ENCODE assay signal across 8 mouse cellular contexts in genomic region chr3:97628391-97629001, GRCm38 (mm10). TPM values are rescaled to one million over a fixed set of nuclear protein-coding genes. Genes with fewer than 3 reads are reported as not detected.
DNase-seq lines count a peak whose midpoint lies in the region; ATAC-seq and TF ChIP-seq lines count a peak whose summit lies in the region.

Gene Fmo5 (plus strand): TSS chr3:97628804.

- peak; percentile 99 for ATAC-seq in erythroid progenitor cell, adult 5-6 weeks (replicated peaks; ENCODE audit: low FRiP score, poor library complexity, severe bottlenecking)
- ATAC-seq in megakaryocyte progenitor cell, adult 5-6 weeks (replicated peaks; ENCODE audit: poor library complexity): peak; percentile 91

- TF ChIP-seq POLR2A in cerebellum, adult 2 months (IDR thresholded peaks at IDR 0.05; ENCODE audit: borderline replicate concordance, insufficient read depth, low read length): no peak

- no peak for DNase-seq in cerebellum, adult 2 months
- DNase-seq in cerebellum, adult 9-11 months: no peak
- DNase-seq in heart, postnatal 10 days: peak; percentile 78 to 79
- DNase-seq in kidney, postnatal 36 days: peak; percentile 79 to 87
- peak; percentile 63 to 69 for DNase-seq in spleen, adult 18-20 months
- no peak for DNase-seq in cerebellum, postnatal 4 days (ENCODE audit: low spot score in 2 of 2)

- no peaks in the 10 kb centered on the region for H3K27me3 ChIP-seq in cerebellum, adult 2 months (ENCODE audit: control insufficient read depth, insufficient read depth, low read length)

- no peak within 1 kb of the TSS for H3K27ac ChIP-seq in cerebellum, adult 2 months (ENCODE audit: insufficient read depth, low read length)

- TF ChIP-seq CTCF in cerebellum, adult 2 months (IDR thresholded peaks at IDR 0.05; ENCODE audit: borderline replicate concordance, insufficient read depth, low read depth, low read length): no peak

- intact Hi-C loops in heart, postnatal 10 days (cut with DNase I): no loop called here

- no peaks in the 10 kb centered on the region for H3K4me1 ChIP-seq in cerebellum, adult 2 months (ENCODE audit: control insufficient read depth, insufficient read depth, low read length)

- peak within 1 kb of the TSS; percentile 27 for H3K4me3 ChIP-seq in cerebellum, adult 2 months (replicated peaks; ENCODE audit: insufficient read depth, low read depth, low read length)

- 10% methylated on average over 18 of the region's 18 CpGs for WGBS in cerebellum, adult 2 months

RNA-seq across cellular contexts. Expression of gene Fmo5, which starts in this region (rescaled TPM):
- 2.3 and 2.8 TPM in 2 replicates for polyA plus RNA-seq in cerebellum, adult 2 months (2012; rRNA removed)
- 2.1 and 3.2 TPM in 2 replicates for total RNA-seq in erythroid progenitor cell, adult 5-6 weeks (2015; ENCODE audit: low replicate concordance)
- total RNA-seq in erythroid progenitor cell, adult 5-6 weeks (2017; ENCODE audit: low replicate concordance): 0.83 and 0.90 TPM in 2 replicates
- 1 to 10 TPM; 7.5 to 7.6 TPM for total RNA-seq in heart, postnatal 10 days (2021)
- 5.0 and 7.8 TPM in 2 replicates for total RNA-seq in megakaryocyte progenitor cell, adult 5-6 weeks (2015)
- 3.3 and 4.2 TPM in 2 replicates for total RNA-seq in megakaryocyte progenitor cell, adult 5-6 weeks (2017)

Comparison
In these comparisons a context has a peak if more than half of its experiments do, and no peak if none do; other contexts are left out.
1. DNase-seq: peak in heart, postnatal 10 days (2 of 2), kidney, postnatal 36 days (2 of 2) and spleen, adult 18-20 months (2 of 2); none in cerebellum, adult 2 months (0 of 2), cerebellum, adult 9-11 months (single experiment) and cerebellum, postnatal 4 days (0 of 2).